Mouse (Mus musculus) cerebellum, adult 9-10 months (tissue): ENCODE results near the gene Cdc42se1.
A peak's percentile ranks its signal among the peaks of the same experiment; 100 is the strongest.

Source experiments
- DNase-seq: peaks from one replicate; pipeline ENCODE4 v3.0.0; 2022

Cdc42se1 gene

GRCm38 (mm10) chr3:95227214-95227613 lies 1.3 kb upstream of the Cdc42se1 start:
- DNase-seq = peak; percentile 53

- DNase-seq = peak; percentile 81
These were observed 605 bp downstream of the Cdc42se1 start for GRCm38 (mm10) chr3:95228894-95229780.

- peak; percentile 62 for DNase-seq
These were observed 1.4 kb downstream of the Cdc42se1 start for GRCm38 (mm10) chr3:95229781-95230494.

- DNase-seq = no peak
These were observed 2.2 kb downstream of the Cdc42se1 start for GRCm38 (mm10) chr3:95230495-95231297.

GRCm38 (mm10) chr3:95231298-95232221 lies 3.0 kb downstream of the Cdc42se1 start, which contains the start of gene Mllt11:
Gene Mllt11, minus strand, starts transcription at chr3:95232171.
- no peak for DNase-seq

- DNase-seq = no peak
These were observed 4.2 kb downstream of the Cdc42se1 start for GRCm38 (mm10) chr3:95232771-95233170.

- no peak for DNase-seq
These were observed 4.9 kb downstream of the Cdc42se1 start for GRCm38 (mm10) chr3:95233303-95233980.

GRCm38 (mm10) chr3:95235386-95236301 lies 7.1 kb downstream of the Cdc42se1 start:
- no peak for DNase-seq

- DNase-seq = no peak
These were observed 9.1 kb downstream of the Cdc42se1 start for GRCm38 (mm10) chr3:95237541-95238099.

GRCm38 (mm10) chr3:95239022-95239421 lies 10.5 kb downstream of the Cdc42se1 start:
- no peak for DNase-seq

- no peak for DNase-seq
These were observed 11.4 kb downstream of the Cdc42se1 start for GRCm38 (mm10) chr3:95239971-95240370.

- DNase-seq = no peak
These were observed 12.4 kb downstream of the Cdc42se1 start for GRCm38 (mm10) chr3:95240900-95241299.

GRCm38 (mm10) chr3:95241498-95241897 lies 13.0 kb downstream of the Cdc42se1 start, which contains the start of gene Gm128:
Gene Gm128, minus strand, starts transcription at chr3:95241598.
- DNase-seq = no peak

- no peak for DNase-seq
These were observed 14.6 kb downstream of the Cdc42se1 start for GRCm38 (mm10) chr3:95243086-95243485.

GRCm38 (mm10) chr3:95246465-95247231 lies 18.1 kb downstream of the Cdc42se1 start:
- no peak for DNase-seq

GRCm38 (mm10) chr3:95247660-95248336 lies 19.3 kb downstream of the Cdc42se1 start:
- no peak for DNase-seq

- peak; percentile 94 for DNase-seq
These were observed 21.8 kb downstream of the Cdc42se1 start for GRCm38 (mm10) chr3:95250361-95250760.

GRCm38 (mm10) chr3:95250783-95251424 lies 22.4 kb downstream of the Cdc42se1 start, which contains the start of gene Bnipl:
Gene Bnipl, minus strand, starts transcription at chr3:95251193.
- no peak for DNase-seq
